Comparison of ENCODE assay signal across 8 mouse cellular contexts in genomic region chr11:34348287-34348918, GRCm38 (mm10). TPM values are rescaled to one million over a fixed set of nuclear protein-coding genes. Genes with fewer than 3 reads are reported as not detected.
DNase-seq lines count a peak whose midpoint lies in the region.

No protein-coding gene starts in this region.

- DNase-seq in gastrocnemius, adult 18-20 months (ENCODE audit: low spot score), result peak; percentile 4
- no peak for DNase-seq in gastrocnemius, postnatal 36 days
- peak; percentile 52 for DNase-seq in urinary bladder, postnatal 14 days (ENCODE audit: low spot score)
- DNase-seq in urinary bladder, adult 2 months (ENCODE audit: low spot score), result no peak
- DNase-seq in heart, postnatal 4 days, result peak; percentile 80
- DNase-seq in left cerebral cortex, postnatal 4 days, result peak; percentile 90
- peak; percentile 8 for DNase-seq in skeletal muscle tissue, adult 2 months (ENCODE audit: low read depth, low spot score)
- no peak for DNase-seq in thymus, postnatal 10 days (ENCODE audit: low spot score in 2 of 2)

- intact Hi-C loops in gastrocnemius, postnatal 36 days (cut with DNase I), result no loop called here
- intact Hi-C loops in left cerebral cortex, postnatal 4 days (cut with DNase I), result no loop called here

RNA-seq across cellular contexts. Expression of gene Fam196b, which starts 33.8 kb away (rescaled TPM):
- 1 to 10 TPM; 1.3 to 1.4 TPM for total RNA-seq in gastrocnemius, adult 18-20 months (2021)
- total RNA-seq in gastrocnemius, postnatal 36 days (2021), result under 1 TPM; 0.07 to 0.43 TPM
- 0.59 and 0.63 TPM in 2 replicates for polyA plus RNA-seq in urinary bladder, adult 2 months (2012; rRNA removed)
- total RNA-seq in heart, postnatal 4 days (2021), result under 1 TPM in 1 of 2 experiments, not detected in 1; 0.05 TPM
- total RNA-seq in left cerebral cortex, postnatal 4 days (2021), result 1 to 10 TPM; 2.3 to 2.7 TPM

Comparison
In these comparisons a context has a peak if more than half of its experiments do, and no peak if none do; other contexts are left out.
1. DNase-seq: peak in gastrocnemius, adult 18-20 months (single experiment), urinary bladder, postnatal 14 days (single experiment), heart, postnatal 4 days (single experiment), left cerebral cortex, postnatal 4 days (single experiment) and skeletal muscle tissue, adult 2 months (single experiment); none in gastrocnemius, postnatal 36 days (0 of 2), urinary bladder, adult 2 months (single experiment) and thymus, postnatal 10 days (0 of 2).